Mouse (Mus musculus) embryonic fibroblast, embryonic 13.5 days (primary cell): ENCODE measurements around the gene Myl6. TPM values are rescaled to one million over a fixed set of nuclear protein-coding genes. Genes with fewer than 3 reads are reported as not detected.

Experiments used
- H3K27ac ChIP-seq: 2 replicates; pipeline ENCODE4 v1.5.1; 2012; ENCODE audit warnings: low read length, control low read depth, inconsistent platforms; ENCODE audit not compliant: insufficient read depth
- H3K4me1 ChIP-seq: 2 replicates; pipeline ENCODE4 v1.6.1; 2011; ENCODE audit warnings: low read length; ENCODE audit not compliant: control insufficient read depth, insufficient read depth
- H3K4me3 ChIP-seq: 2 replicates; pipeline ENCODE4 v1.5.1; 2011; ENCODE audit warnings: mild to moderate bottlenecking, control low read depth, low read length; ENCODE audit not compliant: insufficient read depth
- CTCF ChIP-seq: IDR thresholded peaks from 2 replicates; pipeline ENCODE4 v1.5.1; 2011; ENCODE audit warnings: mild to moderate bottlenecking, control low read depth, low read length, moderate library complexity, borderline replicate concordance; ENCODE audit not compliant: insufficient read depth
- POLR2A ChIP-seq: IDR thresholded peaks from 2 replicates; pipeline ENCODE4 v1.6.1; 2011; ENCODE audit warnings: low read depth, mild to moderate bottlenecking, control low read depth, low read length, moderate library complexity
- polyA plus RNA-seq: library from polyadenylated mRNA; stranded (reverse); fragments of >200 nt; gene quantifications from 2 replicates; pipeline ENCODE4 v1.2.4, GENCODE M21; 2011; ENCODE audit warnings: low read depth; ENCODE audit not compliant: missing spikeins, insufficient read length

Gene Myl6
- polyA plus RNA-seq, 1 experiment, result 2,243 TPM

- peaks cover 8% of the 10 kb centered on the region; the same call in 1 of the 2 replicates for H3K4me1 ChIP-seq
- peak overlapping the region; percentile 94 for H3K27ac ChIP-seq
- H3K4me3 ChIP-seq, result peak overlapping the region; percentile 97
- TF ChIP-seq POLR2A (peak; percentile 40; the same call in 1 of the 2 replicates), CTCF (no peak)
Observed at GRCm38 (mm10) chr10:128491495-128491894, 2.5 kb downstream of the Myl6 start.

- H3K4me3 ChIP-seq, result peak overlapping the region; percentile 97
- TF ChIP-seq CTCF (no peak), POLR2A (no peak)
- H3K4me1 ChIP-seq, result peaks cover 8% of the 10 kb centered on the region; the same call in 1 of the 2 replicates
- H3K27ac ChIP-seq, result peak overlapping the region; percentile 94
Observed at GRCm38 (mm10) chr10:128490912-128491311, 3.0 kb downstream of the Myl6 start.

GRCm38 (mm10) chr10:128490232-128490631, 3.7 kb downstream of the Myl6 start:
- no peak overlapping the region for H3K4me3 ChIP-seq
- H3K4me1 ChIP-seq, result peaks cover 6% of the 10 kb centered on the region; the same call in 1 of the 2 replicates
- H3K27ac ChIP-seq, result peak overlapping the region; percentile 94
- TF ChIP-seq POLR2A, result peak; percentile 73
- no peak for TF ChIP-seq CTCF

GRCm38 (mm10) chr10:128489785-128490184, 4.2 kb downstream of the Myl6 start:
- no peak overlapping the region for H3K4me3 ChIP-seq
- TF ChIP-seq CTCF, result no peak
- no peak; the same call in 1 of the 2 replicates for TF ChIP-seq POLR2A
- peak overlapping the region; percentile 56 for H3K27ac ChIP-seq
- peaks cover 2% of the 10 kb centered on the region; the same call in 1 of the 2 replicates for H3K4me1 ChIP-seq

- Histone ChIP-seq H3K4me1 (peaks cover 2% of the 10 kb centered on the region; the same call in 1 of the 2 replicates), H3K27ac (peak overlapping the region; percentile 56), H3K4me3 (no peak overlapping the region)
- TF ChIP-seq POLR2A (no peak), CTCF (no peak)
Observed at GRCm38 (mm10) chr10:128489380-128489779, 4.6 kb downstream of the Myl6 start.

GRCm38 (mm10) chr10:128488776-128489175, 5.2 kb downstream of the Myl6 start:
- TF ChIP-seq CTCF (no peak), POLR2A (no peak)
- Histone ChIP-seq H3K4me3 (no peak overlapping the region), H3K27ac (0 out of 2 replicates have a peak overlapping the region, but pooled peaks have one; percentile 3), H3K4me1 (peaks cover 2% of the 10 kb centered on the region; the same call in 1 of the 2 replicates)

- Histone ChIP-seq H3K4me1 (peaks cover 2% of the 10 kb centered on the region; the same call in 1 of the 2 replicates), H3K27ac (no peak overlapping the region), H3K4me3 (no peak overlapping the region)
- TF ChIP-seq CTCF (no peak), POLR2A (no peak)
Observed at GRCm38 (mm10) chr10:128487861-128488712, 5.9 kb downstream of the Myl6 start.

- H3K4me3 ChIP-seq, result no peak overlapping the region
- H3K4me1 ChIP-seq, result peaks cover 2% of the 10 kb centered on the region; the same call in 1 of the 2 replicates
- TF ChIP-seq CTCF (no peak), POLR2A (no peak)
- H3K27ac ChIP-seq, result no peak overlapping the region
Observed at GRCm38 (mm10) chr10:128486370-128486769, 7.6 kb downstream of the Myl6 start.

GRCm38 (mm10) chr10:128474366-128474765, 19.6 kb downstream of the Myl6 start:
- no peak for TF ChIP-seq POLR2A
- TF ChIP-seq CTCF, result no peak
- no peaks in the 10 kb centered on the region for H3K4me1 ChIP-seq
- no peak overlapping the region for H3K27ac ChIP-seq
- no peak overlapping the region for H3K4me3 ChIP-seq

GRCm38 (mm10) chr10:128460270-128460630, 33.7 kb downstream of the Myl6 start:
- TF ChIP-seq CTCF (no peak), POLR2A (no peak)
- H3K4me1 ChIP-seq, result no peaks in the 10 kb centered on the region
- H3K27ac ChIP-seq, result no peak overlapping the region
- peak overlapping the region; percentile 93 for H3K4me3 ChIP-seq
